Mouse (Mus musculus): ENCODE results near the gene Syt14.

DNA sequence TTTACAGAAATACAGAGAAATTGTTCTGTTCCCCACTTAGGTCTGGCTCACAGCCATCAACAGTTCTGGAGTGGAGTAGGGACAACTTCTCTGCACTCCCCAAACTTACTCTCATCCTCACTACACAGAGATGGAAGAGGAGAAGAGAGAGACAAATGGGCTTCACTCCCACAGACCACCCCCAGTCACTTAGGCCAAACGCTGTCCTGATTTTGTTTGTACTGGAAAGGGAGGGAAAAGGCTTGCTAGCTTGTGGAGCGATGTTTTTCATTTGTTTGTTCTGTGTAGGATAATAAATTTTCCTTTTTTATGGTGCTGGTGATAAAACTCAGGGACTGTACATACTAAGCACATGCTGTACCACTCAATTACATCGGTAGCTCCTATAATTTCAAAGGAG is 134.7 kb downstream of the Syt14 start:
- TF ChIP-seq CTCF (IDR thresholded peaks at IDR 0.05; ENCODE audit: low read depth), result no peak
- TF ChIP-seq EP300 (IDR thresholded peaks at IDR 0.05; ENCODE audit: low read depth), result no peak
